Mouse (Mus musculus) inflammation-experienced regulatory T-cells, adult 6 months (primary cell): ENCODE results near the gene Ap2b1. TPM values are rescaled to one million over a fixed set of nuclear protein-coding genes. Genes with fewer than 3 reads are reported as not detected.

Experiments
- ATAC-seq: one replicate; pipeline ENCODE4 v1.8.0; 2017
- polyA plus RNA-seq, 3 experiments: library from polyadenylated mRNA; unstranded; fragments of 100-300 nt; shearing (Covaris generic); gene quantifications; one replicate each; pipeline ENCODE4 v1.2.1; 2017

The Ap2b1 gene
- polyA plus RNA-seq, 3 experiments from 2014 or later: 57.2 to 59.1 (median 57.7) TPM

DNA sequence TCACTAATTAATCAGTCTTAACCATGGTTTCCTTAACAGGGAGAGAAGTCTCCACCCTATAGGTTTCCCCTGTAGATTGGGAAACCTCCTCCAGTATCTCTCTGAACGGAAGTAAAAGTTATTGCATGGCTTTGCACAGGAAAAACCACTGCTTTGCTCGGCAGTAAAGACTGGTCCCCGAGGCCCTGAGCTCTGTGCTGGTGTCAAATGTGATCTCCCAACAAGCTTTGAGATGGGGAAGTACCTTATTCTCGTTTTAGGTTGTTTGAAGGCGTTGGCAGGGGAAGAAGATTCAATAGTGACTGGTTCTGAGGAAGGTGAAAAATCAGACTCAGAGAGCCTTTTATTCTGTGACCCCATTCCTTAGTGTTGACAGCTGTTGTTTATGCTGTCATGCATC lies 99.9 kb downstream of the Ap2b1 start:
- no peak for ATAC-seq

DNA sequence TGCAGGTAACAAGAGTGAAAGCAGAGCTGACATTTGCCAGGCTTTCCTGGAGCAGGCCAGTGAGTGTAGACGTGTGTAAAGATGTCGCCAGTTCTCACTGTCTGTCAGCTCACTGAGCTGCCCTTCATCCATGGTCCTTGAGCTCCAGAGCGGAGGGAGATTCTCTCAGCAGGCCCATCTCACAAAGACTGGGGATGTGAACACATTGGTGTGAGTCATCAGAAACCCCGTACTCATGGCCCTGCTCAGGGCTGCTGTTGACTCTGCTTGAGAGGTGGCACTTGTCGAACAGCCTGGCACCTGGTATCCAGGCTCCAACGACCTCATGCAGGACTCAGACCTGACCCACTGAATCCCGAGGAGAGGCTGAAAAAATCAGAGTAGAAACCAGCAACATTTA lies 105.0 kb downstream of the Ap2b1 start:
- no peak for ATAC-seq

DNA sequence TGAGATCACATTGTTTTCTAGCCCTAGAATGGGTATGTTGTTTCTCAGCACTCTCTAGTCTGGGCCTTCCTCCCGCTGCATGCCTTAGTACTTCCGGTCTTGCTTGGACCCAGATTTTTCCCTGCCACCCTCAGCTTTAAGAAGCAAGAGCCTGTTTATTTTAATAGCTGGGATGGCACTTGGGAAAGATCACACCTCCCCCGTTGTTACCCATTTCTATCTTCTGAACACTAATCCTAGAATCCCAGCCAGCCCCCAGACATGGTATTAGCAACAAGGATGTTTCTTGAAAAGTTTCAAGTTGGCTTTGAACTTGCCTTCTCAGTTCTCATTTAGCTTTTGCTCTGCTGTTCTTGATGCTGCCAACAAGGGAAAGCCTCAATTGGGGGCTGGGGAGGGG lies 107.6 kb downstream of the Ap2b1 start:
- no peak for ATAC-seq

DNA sequence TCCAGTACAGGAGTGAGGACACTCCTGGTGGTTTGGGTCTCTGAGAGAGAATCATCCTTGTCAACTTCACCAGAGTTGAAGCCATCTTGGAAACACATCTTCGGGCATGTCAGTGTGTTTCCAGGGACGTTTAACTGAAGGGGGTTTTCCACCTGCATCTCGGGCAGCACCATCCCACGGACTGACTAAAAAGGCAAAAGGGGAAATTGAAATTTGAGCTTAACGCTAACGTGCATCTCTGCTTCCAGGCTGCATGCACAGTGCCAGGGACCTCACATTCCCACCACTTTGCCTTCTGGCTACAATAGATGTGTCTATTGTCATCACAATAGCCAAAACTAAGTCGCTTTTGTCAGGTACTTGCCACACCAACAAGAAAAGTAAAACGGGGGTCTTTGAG lies 109.4 kb downstream of the Ap2b1 start:
- ATAC-seq: no peak

DNA sequence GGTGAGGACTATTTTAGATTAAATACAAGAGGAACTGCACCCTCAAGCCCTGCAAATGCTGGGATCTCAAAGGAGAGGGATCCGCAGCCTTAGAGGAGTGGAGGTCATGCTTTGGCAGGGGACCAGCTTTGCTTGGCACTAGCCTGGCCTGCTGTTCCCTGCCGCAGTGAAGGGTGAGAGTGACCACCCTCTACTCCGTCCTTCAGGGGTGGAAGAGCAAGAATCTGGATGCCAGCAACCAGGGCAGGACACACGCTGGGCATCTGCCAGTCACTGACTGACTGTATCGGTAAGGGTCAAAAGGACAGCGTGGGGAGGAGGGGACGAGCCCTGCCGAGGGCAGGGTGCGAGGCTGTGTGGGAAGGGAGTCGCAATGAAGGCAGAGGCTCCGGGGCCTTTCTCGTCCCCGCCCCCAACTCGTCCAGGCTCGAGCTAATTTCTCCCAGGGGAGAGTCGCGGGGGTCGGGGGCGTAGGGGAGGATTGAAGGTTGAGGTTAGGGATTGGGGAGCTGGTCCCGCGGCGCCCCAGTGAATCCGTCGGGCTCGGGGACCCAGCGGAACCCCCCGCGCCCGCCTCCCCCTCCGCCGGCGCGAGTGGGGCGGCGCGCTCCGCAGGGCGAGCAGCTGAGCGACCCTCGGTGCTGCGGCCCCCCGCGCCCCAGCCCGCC lies 110.4 kb downstream of the Ap2b1 start, which contains the start of gene Rasl10b:
TSS of gene Rasl10b (plus strand) at position 51 of the 668 bp plus-strand sequence.
- no peak for ATAC-seq

DNA sequence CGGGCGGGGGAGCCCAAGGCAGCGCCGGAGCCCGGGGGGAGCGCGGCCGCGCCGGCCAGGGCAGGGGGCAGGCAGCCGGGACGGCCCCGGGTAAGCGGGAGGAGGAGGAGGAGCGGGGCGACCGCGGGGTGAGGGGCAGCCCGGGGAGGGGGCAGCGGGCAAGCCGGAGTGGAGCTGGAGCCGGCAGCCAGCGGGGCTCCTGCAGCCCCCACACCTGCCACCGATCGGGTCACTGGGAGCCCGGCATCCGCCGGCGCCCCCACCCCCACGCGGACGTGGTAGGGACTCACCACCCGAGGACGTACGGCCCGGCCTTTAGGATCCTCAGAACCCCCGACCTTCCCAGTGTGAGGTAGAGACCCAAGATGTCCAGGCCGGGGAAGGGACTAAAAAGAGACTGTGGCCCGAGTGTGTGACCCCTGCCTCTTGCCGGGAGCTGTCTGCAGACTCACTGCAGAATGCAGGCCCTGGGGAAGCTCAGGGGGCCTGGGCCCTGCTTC lies 111.0 kb downstream of the Ap2b1 start:
- ATAC-seq: no peak

DNA sequence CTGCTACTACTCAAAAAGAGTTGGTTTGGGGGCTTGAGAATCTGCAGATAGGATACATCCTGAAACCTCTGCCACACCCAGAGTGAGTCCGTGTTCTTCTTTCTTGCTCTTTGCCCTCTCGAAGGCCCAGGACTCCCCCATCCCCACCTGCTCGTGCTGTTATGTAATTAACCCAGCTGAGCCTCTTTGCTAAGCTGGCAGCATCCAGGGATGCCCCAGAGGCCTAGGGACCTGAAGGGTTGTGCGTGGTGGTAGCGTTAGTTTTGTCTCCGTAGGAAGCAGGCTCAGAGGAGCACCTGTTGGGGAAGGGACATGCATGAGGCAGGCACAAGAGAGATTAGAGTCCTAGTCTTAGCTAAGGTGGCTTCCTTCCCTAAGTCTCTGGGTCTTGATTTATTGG lies 111.7 kb downstream of the Ap2b1 start:
- ATAC-seq: no peak

DNA sequence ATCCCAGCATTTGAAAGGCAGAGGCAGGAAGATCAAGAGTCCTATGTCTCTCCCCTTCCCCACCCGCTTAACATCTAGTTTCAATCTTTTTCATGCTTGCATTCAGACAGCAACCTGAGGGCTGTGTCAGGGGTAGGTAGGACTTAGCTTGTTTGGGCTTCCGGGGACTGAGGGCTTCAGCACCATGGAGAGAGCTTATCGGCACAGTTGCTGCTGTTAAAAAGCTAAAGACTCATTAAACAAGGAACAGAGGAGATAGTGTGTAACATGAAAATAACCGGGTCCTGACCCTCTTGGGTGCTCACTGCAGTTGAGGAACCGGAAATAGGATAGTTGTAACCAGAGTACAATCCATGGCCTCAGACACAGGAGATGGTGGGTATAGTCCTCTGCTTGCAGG lies 118.3 kb downstream of the Ap2b1 start:
- ATAC-seq: no peak

DNA sequence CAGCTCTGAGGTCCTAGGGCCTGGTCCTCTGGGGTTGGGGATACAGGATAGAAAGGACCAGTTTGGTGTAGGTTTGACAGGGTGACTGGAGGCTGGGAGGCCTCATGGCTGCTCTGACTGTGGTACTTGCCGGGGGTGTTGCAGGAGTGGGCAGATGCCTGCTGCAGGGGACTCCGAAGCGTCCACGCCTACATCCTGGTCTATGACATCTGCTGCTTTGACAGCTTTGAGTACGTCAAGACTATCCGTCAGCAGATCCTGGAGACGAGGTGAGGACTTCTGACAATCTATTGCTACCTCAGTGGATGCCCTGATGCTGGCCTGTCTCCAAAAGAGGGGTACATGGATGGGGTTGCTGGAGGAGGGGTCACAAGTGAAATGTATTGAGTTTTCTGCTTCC lies 118.9 kb downstream of the Ap2b1 start:
- no peak for ATAC-seq

DNA sequence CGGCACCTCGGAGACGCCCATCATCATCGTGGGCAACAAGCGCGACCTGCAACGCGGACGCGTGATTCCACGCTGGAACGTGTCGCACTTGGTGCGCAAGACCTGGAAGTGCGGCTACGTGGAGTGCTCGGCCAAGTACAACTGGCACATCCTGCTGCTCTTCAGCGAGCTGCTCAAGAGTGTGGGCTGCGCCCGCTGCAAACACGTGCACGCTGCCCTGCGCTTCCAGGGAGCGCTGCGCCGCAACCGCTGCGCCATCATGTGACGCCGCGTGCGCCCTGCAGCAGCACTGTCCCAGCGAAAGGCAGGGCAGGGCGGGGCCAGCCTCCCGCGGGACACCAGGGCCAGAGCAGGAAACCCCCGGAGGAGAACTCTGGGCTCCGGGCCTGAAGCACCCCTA lies 119.7 kb downstream of the Ap2b1 start:
- no peak for ATAC-seq

DNA sequence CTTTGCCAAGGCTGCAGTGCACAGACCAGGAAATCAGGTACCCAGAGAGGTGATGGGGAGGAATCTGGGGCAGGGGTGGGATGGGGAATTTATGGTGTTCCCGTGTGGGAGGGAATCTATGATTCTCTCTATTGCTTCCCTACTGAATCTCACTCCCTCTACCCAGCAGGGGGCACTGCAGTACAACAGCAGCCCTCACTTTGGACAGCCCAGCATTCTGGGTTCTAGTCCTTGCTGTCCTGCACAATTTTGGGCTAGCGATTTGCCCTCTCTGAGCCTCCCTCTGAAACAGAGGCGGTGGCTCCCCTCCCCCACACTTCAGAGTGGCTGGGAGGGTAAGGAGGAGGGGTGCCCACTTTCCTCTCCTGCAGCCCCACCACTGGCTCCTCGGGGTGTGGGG lies 121.5 kb downstream of the Ap2b1 start:
- no peak for ATAC-seq

DNA sequence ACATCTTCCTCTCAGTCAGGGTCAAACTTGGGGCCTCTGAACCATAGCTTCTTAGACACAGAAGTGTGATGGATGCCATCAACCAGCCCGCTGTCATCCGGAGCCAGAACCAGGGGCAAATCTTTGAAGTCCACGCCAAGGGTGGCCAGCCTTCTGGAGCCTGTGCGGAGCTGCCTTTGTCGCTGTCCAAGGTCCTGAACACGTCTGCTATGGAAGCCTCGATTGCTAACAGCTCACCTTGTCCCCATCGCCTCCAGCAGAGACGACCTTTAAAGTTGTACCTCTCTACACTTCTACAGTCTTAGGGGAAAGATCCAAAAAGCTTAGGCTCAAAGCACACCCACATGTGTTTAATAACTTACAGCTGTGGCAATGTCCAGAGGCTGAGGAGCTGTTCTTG lies 122.5 kb downstream of the Ap2b1 start:
- ATAC-seq: no peak

DNA sequence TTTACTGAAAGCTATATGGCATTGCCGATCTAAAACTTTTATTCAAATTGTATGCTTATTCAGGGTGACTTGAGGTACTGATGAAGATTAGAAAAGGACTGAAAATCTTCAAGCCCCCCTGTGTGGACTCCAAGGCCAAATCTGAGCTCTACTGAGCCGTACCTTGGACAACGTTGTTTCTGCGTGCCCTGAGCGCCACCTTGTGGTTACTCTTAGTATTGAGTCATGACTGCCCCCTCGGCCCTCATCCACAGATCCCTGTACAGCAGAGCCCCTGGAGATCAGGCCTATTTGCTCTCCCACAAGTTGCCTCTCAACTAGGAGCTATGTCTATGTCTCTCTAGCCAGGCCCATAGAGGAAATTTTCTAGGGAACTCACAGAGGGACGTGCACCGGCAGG lies 125.9 kb downstream of the Ap2b1 start:
- no peak for ATAC-seq

DNA sequence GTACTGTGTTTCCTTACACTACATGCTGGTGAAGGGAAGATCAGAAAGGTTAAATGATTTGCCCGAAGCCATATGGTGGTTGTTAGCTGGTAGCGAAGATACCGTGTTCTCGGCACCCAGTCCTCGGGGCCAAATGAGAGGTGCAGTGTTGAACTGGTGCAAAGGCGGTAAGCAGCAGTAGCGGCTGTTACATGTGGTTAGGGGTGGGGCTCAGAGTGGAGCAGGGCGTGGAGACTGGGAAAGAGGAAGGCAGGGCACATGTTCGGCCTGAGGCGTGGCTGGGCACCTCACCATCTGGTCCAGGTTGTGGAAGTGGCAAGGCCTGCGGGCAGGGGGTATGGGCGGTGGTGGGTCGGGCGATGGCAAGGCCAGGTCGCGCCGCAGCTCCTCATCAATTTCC lies 128.1 kb downstream of the Ap2b1 start:
- no peak for ATAC-seq

DNA sequence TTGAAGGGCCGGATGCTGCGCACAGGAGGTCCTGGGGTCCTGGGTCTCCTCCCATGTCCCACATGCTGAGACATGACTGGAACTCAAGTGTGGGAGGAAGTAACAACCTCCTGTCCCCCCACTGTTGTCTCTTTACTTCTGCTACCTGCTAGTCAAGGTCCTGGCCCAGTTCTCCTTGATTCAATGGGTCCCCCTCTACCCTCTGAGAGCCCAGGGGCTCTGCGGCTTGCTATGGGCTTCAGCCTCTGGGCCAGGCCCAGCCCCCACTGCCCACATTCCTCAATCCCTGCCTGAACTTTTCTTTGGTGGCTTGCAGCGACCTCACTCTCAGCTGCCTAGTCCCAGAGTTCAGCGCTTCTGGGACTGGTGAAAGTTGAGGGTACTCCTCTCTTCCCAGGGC lies 130.5 kb downstream of the Ap2b1 start, which contains the start of gene Gas2l2:
TSS of gene Gas2l2 (minus strand) at position 101 of the 400 bp plus-strand sequence.
- ATAC-seq: no peak

DNA sequence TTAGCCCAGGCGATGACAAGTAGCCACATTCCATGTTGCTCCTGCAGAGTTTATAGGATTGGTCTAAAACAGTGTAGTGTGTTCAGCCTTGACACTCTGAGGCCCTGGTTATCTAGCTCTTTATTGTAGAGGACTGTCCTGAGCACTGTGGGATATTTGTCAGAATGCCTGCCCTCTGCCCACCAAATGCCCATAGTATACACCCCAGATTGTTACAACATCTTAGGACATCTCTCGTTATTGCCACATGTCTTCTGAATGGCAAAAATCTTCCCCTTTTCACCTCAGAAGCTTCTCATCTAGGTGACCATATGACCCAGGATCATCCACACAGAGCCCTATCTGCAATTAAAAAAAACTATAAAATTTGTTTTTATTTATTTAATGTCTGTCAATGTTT lies 133.7 kb downstream of the Ap2b1 start:
- ATAC-seq: no peak

DNA sequence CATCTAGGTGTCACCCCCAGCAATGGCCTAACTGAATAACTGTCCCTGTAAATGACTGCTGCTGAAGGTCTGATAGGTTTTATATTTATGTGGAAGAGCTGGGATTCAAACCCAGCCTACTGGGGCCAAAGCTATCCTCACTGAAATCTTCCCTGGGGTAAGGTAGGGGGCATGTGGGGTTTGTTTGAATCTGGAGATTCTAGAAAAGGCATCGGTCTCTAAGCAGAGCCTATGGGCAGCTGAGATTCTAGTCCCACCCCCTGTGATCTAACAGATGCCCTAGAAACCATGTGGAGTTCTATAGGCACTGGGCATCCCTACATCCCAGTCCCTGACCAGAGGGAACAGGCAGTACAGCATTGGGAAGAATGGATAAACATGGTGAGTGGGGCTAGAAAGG lies 138.6 kb downstream of the Ap2b1 start, which contains the start of gene 1700020L24Rik:
TSS of gene 1700020L24Rik (plus strand) at position 301 of the 400 bp plus-strand sequence.
- ATAC-seq: no peak

DNA sequence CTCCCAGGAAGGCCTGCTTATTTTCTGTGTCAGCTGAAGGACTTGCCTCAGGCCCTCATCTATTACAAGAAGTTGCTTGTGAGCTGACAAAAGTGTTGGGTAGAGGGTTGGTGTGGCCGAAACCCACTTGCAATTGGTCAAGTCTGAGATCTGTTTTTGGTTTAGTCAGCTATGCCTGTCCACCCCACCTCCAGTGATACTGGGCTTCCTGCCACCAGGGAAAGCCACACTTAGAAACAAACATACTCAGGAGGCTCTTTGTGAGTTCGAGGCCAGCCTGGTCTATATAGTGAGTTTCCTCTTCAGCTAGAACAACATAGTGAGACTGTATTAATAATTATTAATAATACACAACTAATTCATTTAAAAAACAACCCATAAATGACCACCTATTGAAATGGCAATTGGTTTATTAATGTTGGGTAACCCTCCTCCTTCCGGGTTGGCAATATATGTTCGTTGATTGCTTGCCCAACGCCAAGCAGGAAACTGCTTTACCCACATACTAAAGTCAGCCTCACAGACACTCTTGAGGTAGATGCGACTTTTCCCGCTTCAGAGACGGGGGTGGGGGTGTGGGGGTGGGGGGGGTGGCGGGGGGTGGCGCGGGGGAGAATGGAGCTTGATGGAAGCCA lies 140.7 kb downstream of the Ap2b1 start:
- ATAC-seq: no peak

DNA sequence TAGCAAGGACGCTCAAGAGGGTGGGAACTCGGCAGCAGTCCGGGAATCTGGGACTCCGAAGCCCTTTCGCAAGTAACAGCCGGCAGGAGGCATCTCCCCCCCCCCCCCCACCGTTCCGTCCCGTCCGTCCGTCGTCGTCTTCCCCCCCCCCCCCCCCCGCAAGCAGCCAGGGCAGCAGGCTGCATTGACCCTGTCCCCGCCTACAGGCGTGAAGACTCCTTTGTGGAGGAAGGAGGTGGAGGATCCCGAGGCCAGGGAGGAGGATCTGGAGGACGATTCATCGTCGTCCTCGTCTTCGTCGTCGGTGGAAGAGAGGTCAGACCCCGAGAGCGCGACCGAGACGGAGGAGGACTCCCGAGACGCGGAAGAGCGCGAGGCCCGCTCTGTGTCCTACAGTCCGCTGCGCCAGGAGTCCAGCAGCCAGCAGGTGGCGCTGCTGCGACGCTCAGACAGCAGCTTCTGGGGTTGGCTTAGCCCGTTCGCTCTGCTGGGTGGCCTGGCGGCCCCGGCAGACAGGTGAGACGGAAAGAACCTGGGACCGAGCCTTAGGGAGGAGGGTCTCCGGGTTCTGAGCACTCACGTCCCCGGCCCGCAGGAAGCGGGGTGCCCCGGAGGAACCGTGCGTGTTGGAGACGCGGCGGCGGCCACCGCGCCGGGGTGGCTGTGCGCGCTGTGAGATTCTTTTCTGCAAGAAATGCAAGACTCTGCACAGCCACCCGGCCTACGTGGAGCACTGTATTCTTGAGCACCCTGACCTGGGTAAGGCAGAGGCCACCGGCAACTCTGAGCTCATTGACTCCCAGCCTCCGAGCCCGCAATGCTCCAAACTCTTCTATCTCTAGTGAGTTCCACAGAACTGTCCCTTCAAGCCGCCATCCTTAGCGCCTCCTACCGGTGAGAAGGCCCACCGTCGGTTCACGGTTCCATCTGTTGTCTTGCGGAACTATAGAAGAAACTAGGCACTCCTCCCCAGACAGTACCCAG lies 141.5 kb downstream of the Ap2b1 start:
- peak; percentile 86 for ATAC-seq

DNA sequence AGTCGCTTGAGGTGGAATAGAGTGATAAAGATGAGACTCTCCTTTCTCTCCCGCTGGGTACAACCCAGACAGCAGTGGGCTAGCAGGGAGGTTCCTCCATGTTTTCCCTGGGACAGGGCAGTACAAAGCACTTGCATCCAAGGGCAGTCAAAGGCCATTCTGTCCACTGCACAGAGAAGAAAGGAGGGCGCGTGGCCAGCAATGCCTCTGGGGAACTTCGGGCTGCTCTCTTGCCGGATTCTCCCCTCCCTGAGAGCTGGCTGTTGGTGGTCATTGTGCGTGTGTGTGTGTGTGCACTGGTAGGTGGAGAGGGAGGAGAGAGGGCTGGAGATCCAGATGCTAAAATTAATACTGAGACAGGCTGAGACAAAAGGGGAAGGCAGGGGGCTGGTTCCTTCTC lies 142.4 kb downstream of the Ap2b1 start:
- no peak for ATAC-seq

DNA sequence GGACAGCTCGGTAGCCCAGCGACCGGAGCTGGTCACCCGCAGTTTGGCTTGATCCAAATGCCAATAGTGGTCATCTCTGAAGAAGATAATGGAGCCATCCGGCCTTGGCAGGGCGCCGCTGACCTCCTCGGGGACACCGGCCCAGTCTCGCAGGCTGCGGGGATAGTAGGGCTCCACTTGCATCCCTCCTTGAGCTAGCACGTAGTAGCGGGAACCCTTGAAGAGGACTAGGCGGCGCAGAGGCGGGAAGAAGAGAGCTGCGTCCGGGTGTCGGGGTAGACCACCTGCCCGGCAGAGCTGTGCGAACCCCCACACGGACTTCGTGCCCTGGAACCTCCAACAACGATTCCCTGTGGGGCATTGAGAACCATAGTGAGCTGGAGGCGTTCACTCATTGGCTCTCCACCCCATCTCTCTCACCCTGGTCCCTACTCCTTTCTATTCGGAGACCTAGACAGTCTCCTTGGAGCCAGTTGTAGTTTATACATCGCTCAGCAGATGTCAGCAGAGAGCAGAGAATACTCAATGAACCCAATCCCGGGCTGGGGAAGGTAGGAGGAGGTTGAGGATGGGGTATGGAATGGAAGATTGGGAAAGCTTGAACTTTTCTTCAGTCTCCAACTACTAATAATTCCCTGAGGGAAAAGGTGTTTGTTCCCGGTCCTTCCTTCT lies 143.9 kb downstream of the Ap2b1 start:
- peak; percentile 30 for ATAC-seq

DNA sequence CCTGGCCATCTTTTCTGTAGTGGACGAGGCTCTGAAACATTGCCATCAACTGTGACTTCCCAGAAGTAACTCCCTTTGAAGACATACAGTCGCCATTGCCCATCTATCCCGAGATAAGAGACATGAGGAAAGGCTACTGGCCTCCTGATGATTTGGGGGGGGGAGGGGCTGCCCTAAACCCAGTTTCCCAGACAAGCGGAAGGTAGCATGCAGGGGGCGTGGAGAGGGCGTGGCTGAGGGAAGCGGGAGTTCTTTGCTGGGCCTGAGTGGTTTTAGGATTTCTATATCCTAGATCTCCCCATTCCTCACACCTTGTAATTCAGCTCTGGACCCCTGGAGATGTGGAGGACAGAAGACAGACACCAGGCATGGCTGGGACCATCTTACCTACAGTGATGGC lies 145.0 kb downstream of the Ap2b1 start:
- ATAC-seq: no peak
